Mouse (Mus musculus): ENCODE results near the gene Dph1. TPM values are rescaled to one million over a fixed set of nuclear protein-coding genes. Genes with fewer than 3 reads are reported as not detected.

Dph1 gene
- polyA plus RNA-seq, 1 experiment = 33.8 TPM

- Histone ChIP-seq H3K27ac (ENCODE audit: control insufficient read depth, insufficient read depth, low read length) (no peak overlapping the region), H3K27me3 (ENCODE audit: control insufficient read depth, insufficient read depth, low read length) (no peaks in the 10 kb centered on the region), H3K36me3 (ENCODE audit: control insufficient read depth, insufficient read depth, low read length) (no peaks in the 10 kb centered on the region), H3K4me3 (ENCODE audit: control insufficient read depth, insufficient read depth, low read length) (no peak overlapping the region), H3K4me1 (replicated peaks; ENCODE audit: control insufficient read depth, insufficient read depth, low read length) (peaks cover 32% of the 10 kb centered on the region)
- no peak for TF ChIP-seq CTCF (IDR thresholded peaks at IDR 0.05; ENCODE audit: borderline replicate concordance, control insufficient read depth, extremely low read depth, insufficient read depth, low read length, poor library complexity)
- no peak for TF ChIP-seq POLR2A (IDR thresholded peaks at IDR 0.05; ENCODE audit: control insufficient read depth, extremely low read depth, insufficient read depth, low read length, poor library complexity)
- WGBS = 70% methylated on average over 13 of the region's 13 CpGs
- DNase-seq = no peak
These were observed 23.3 kb upstream of the Dph1 start for GRCm38 (mm10) chr11:75214081-75214950.

GRCm38 (mm10) chr11:75213372-75214080 is 22.5 kb upstream of the Dph1 start:
- Histone ChIP-seq H3K27me3 (ENCODE audit: control insufficient read depth, insufficient read depth, low read length) (no peaks in the 10 kb centered on the region), H3K4me3 (ENCODE audit: control insufficient read depth, insufficient read depth, low read length) (no peak overlapping the region), H3K4me1 (replicated peaks; ENCODE audit: control insufficient read depth, insufficient read depth, low read length) (peaks cover 34% of the 10 kb centered on the region), H3K27ac (ENCODE audit: control insufficient read depth, insufficient read depth, low read length) (no peak overlapping the region), H3K36me3 (ENCODE audit: control insufficient read depth, insufficient read depth, low read length) (no peaks in the 10 kb centered on the region)
- DNase-seq = no peak
- 49% methylated on average over 35 of the region's 35 CpGs for WGBS
- TF ChIP-seq POLR2A (IDR thresholded peaks at IDR 0.05; ENCODE audit: control insufficient read depth, extremely low read depth, insufficient read depth, low read length, poor library complexity) = no peak
- TF ChIP-seq CTCF (IDR thresholded peaks at IDR 0.05; ENCODE audit: borderline replicate concordance, control insufficient read depth, extremely low read depth, insufficient read depth, low read length, poor library complexity) = no peak

GRCm38 (mm10) chr11:75212876-75213275 is 21.8 kb upstream of the Dph1 start:
- peaks cover 34% of the 10 kb centered on the region for H3K4me1 ChIP-seq (replicated peaks; ENCODE audit: control insufficient read depth, insufficient read depth, low read length)
- H3K27ac ChIP-seq (ENCODE audit: control insufficient read depth, insufficient read depth, low read length) = no peak overlapping the region
- WGBS = 79% methylated on average over 3 of the region's 3 CpGs
- H3K27me3 ChIP-seq (ENCODE audit: control insufficient read depth, insufficient read depth, low read length) = no peaks in the 10 kb centered on the region
- H3K36me3 ChIP-seq (ENCODE audit: control insufficient read depth, insufficient read depth, low read length) = no peaks in the 10 kb centered on the region
- TF ChIP-seq CTCF (IDR thresholded peaks at IDR 0.05; ENCODE audit: borderline replicate concordance, control insufficient read depth, extremely low read depth, insufficient read depth, low read length, poor library complexity) (no peak), POLR2A (IDR thresholded peaks at IDR 0.05; ENCODE audit: control insufficient read depth, extremely low read depth, insufficient read depth, low read length, poor library complexity) (no peak)
- DNase-seq = no peak
- H3K4me3 ChIP-seq (ENCODE audit: control insufficient read depth, insufficient read depth, low read length) = no peak overlapping the region

GRCm38 (mm10) chr11:75212031-75212667 is 21.1 kb upstream of the Dph1 start:
- H3K4me3 ChIP-seq (ENCODE audit: control insufficient read depth, insufficient read depth, low read length) = no peak overlapping the region
- 61% methylated on average over 8 of the region's 8 CpGs for WGBS
- DNase-seq = no peak
- H3K27ac ChIP-seq (ENCODE audit: control insufficient read depth, insufficient read depth, low read length) = no peak overlapping the region
- TF ChIP-seq POLR2A (IDR thresholded peaks at IDR 0.05; ENCODE audit: control insufficient read depth, extremely low read depth, insufficient read depth, low read length, poor library complexity) (no peak), CTCF (IDR thresholded peaks at IDR 0.05; ENCODE audit: borderline replicate concordance, control insufficient read depth, extremely low read depth, insufficient read depth, low read length, poor library complexity) (no peak)
- no peaks in the 10 kb centered on the region for H3K27me3 ChIP-seq (ENCODE audit: control insufficient read depth, insufficient read depth, low read length)
- H3K4me1 ChIP-seq (replicated peaks; ENCODE audit: control insufficient read depth, insufficient read depth, low read length) = peaks cover 34% of the 10 kb centered on the region
- H3K36me3 ChIP-seq (ENCODE audit: control insufficient read depth, insufficient read depth, low read length) = no peaks in the 10 kb centered on the region

- TF ChIP-seq POLR2A (IDR thresholded peaks at IDR 0.05; ENCODE audit: control insufficient read depth, extremely low read depth, insufficient read depth, low read length, poor library complexity) (no peak), CTCF (IDR thresholded peaks at IDR 0.05; ENCODE audit: borderline replicate concordance, control insufficient read depth, extremely low read depth, insufficient read depth, low read length, poor library complexity) (no peak)
- no peaks in the 10 kb centered on the region for H3K36me3 ChIP-seq (ENCODE audit: control insufficient read depth, insufficient read depth, low read length)
- WGBS = 69% methylated on average over 6 of the region's 6 CpGs
- no peak overlapping the region for H3K4me3 ChIP-seq (ENCODE audit: control insufficient read depth, insufficient read depth, low read length)
- no peak for DNase-seq
- no peak overlapping the region for H3K27ac ChIP-seq (ENCODE audit: control insufficient read depth, insufficient read depth, low read length)
- H3K4me1 ChIP-seq (replicated peaks; ENCODE audit: control insufficient read depth, insufficient read depth, low read length) = peaks cover 42% of the 10 kb centered on the region
- H3K27me3 ChIP-seq (ENCODE audit: control insufficient read depth, insufficient read depth, low read length) = no peaks in the 10 kb centered on the region
These were observed 19.7 kb upstream of the Dph1 start for GRCm38 (mm10) chr11:75210755-75211154.

- no peaks in the 10 kb centered on the region for H3K36me3 ChIP-seq (ENCODE audit: control insufficient read depth, insufficient read depth, low read length)
- WGBS = 89% methylated on average over 4 of the region's 4 CpGs
- H3K4me1 ChIP-seq (replicated peaks; ENCODE audit: control insufficient read depth, insufficient read depth, low read length) = peaks cover 44% of the 10 kb centered on the region
- TF ChIP-seq CTCF (IDR thresholded peaks at IDR 0.05; ENCODE audit: borderline replicate concordance, control insufficient read depth, extremely low read depth, insufficient read depth, low read length, poor library complexity) (no peak), POLR2A (IDR thresholded peaks at IDR 0.05; ENCODE audit: control insufficient read depth, extremely low read depth, insufficient read depth, low read length, poor library complexity) (no peak)
- DNase-seq = no peak
- no peak overlapping the region for H3K4me3 ChIP-seq (ENCODE audit: control insufficient read depth, insufficient read depth, low read length)
- no peaks in the 10 kb centered on the region for H3K27me3 ChIP-seq (ENCODE audit: control insufficient read depth, insufficient read depth, low read length)
- no peak overlapping the region for H3K27ac ChIP-seq (ENCODE audit: control insufficient read depth, insufficient read depth, low read length)
These were observed 19.1 kb upstream of the Dph1 start for GRCm38 (mm10) chr11:75210093-75210492.

Data from thymus, adult 2 months (tissue).